Mouse (Mus musculus) erythroblast, adult 5-6 weeks (primary cell): ENCODE results near the gene Tesk2. TPM values are rescaled to one million over a fixed set of nuclear protein-coding genes. Genes with fewer than 3 reads are reported as not detected.
"Not testable (repeated sequence)": the region's sequence is repeated elsewhere in the genome, so short reads cannot be mapped to it uniquely, and the experiment has no call there.

Source experiments
- ATAC-seq: replicated peaks from 2 replicates; pipeline ENCODE4 v1.8.0; 2016; ENCODE audit warnings: moderate number of reproducible peaks, mild to moderate bottlenecking, moderate TSS enrichment, inconsistent platforms; ENCODE audit not compliant: poor library complexity, low FRiP score, severe bottlenecking
- total RNA-seq, 2 experiments: library from RNA; stranded (forward) in 1 of 2; stranded (reverse) in 1 of 2; fragments of 150-400 nt in 1 of 2; fragments of 200-764, 138-1000 nt in 1 of 2; gene quantifications; 2 replicates each; pipeline versions ENCODE4 v1.2.3 to v1.2.4; 2015 to 2017; ENCODE audit warnings: low replicate concordance in 2 of 2

Gene Tesk2
- total RNA-seq, 2 experiments from 2014 or later, result 6.5 to 9.2 TPM

GRCm38 (mm10) chr4:116829364-116830069, 108.8 kb downstream of the Tesk2 start:
- ATAC-seq, result no peak

DNA sequence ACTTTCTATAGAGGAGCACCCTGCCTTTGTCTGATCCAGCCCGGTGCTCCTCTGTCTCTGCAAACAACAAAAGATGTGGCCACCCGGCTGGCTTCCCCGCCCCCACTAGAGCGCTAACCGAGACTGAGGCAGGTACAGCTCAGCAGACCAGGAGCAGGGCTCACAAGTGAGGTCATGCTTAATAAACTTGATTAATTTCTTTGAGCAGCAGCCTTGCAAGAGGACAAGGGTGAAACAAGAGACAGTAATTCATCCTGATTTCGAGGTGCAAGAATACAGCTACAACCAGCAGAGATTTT, 109.3 kb downstream of the Tesk2 start:
- ATAC-seq, result no peak

DNA sequence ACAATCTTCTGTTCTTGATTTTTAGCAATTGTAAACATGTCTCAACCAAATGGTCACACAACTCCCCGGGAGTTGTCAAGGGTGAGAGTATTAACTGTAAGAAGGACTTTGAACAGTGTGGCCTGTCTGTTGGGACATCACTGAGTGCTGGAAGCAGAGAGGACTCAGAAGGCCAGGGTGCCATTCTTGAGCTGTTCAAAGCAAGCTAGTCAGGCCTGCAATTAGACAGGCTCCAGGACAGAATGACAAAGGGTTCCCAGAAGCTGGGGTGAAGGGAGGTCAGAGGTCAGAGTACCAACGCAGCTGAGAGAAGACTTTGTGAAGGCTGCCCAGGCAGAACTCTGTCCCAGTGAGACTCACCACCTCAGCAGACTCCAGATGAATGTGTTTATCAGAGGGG, 118.3 kb downstream of the Tesk2 start:
- ATAC-seq, result no peak

GRCm38 (mm10) chr4:116840096-116840495, 119.3 kb downstream of the Tesk2 start:
- ATAC-seq, result not testable (repeated sequence)

- no peak for ATAC-seq
Measured at GRCm38 (mm10) chr4:116840841-116841240, 120.1 kb downstream of the Tesk2 start.

- no peak for ATAC-seq
Measured at GRCm38 (mm10) chr4:116844324-116844723, 123.6 kb downstream of the Tesk2 start.

- ATAC-seq, result no peak
Measured at GRCm38 (mm10) chr4:116849901-116850300, 129.2 kb downstream of the Tesk2 start.

DNA sequence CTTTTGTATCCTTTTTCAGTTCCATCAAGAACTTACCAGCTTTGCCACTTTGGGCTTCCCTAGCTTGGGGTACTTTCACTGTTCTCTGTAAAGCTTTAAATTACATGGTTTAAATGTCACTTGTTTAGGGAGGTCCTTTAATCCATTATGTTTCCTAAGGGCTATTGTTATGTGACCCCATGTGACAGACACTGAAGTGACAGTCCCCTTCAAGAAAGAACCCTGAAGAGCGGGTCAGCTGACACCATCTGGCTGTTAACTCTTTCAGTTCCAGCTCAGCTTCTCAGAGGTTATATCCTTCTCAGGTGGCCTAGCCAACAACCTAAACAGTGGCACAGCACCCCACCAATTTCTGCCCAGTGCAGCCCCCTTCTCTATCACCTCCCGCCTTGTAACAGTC, 133.5 kb downstream of the Tesk2 start:
- no peak for ATAC-seq

Other genes with a start within 250 kb of the Tesk2 start
- 5.6 and 6.3 TPM in 2 replicates for gene Ipp, start 213.4 kb upstream of the Tesk2 start, total RNA-seq (2015; ENCODE audit: low replicate concordance)
- 7.5 and 7.8 TPM in 2 replicates for gene Ipp, start 213.4 kb upstream of the Tesk2 start, total RNA-seq (2017; ENCODE audit: low replicate concordance)
- 1.7 and 11.7 TPM in 2 replicates for gene Tmem69, start 165.0 kb upstream of the Tesk2 start, total RNA-seq (2015; ENCODE audit: low replicate concordance)
- gene Tmem69, start 165.0 kb upstream of the Tesk2 start, total RNA-seq (2017; ENCODE audit: low replicate concordance), result 3.5 and 4.5 TPM in 2 replicates
- 74.2 and 83.6 TPM in 2 replicates for gene Gpbp1l1, start 163.3 kb upstream of the Tesk2 start, total RNA-seq (2015; ENCODE audit: low replicate concordance)
- 141 and 166 TPM in 2 replicates for gene Gpbp1l1, start 163.3 kb upstream of the Tesk2 start, total RNA-seq (2017; ENCODE audit: low replicate concordance)
- gene Ccdc17, start 124.3 kb upstream of the Tesk2 start, total RNA-seq (2015; ENCODE audit: low replicate concordance), result 1.5 and 3.8 TPM in 2 replicates
- gene Ccdc17, start 124.3 kb upstream of the Tesk2 start, total RNA-seq (2017; ENCODE audit: low replicate concordance), result 2.0 and 2.1 TPM in 2 replicates
- 34.0 and 54.8 TPM in 2 replicates for gene Nasp, start 93.0 kb upstream of the Tesk2 start, total RNA-seq (2015; ENCODE audit: low replicate concordance)
- 92.9 and 99.7 TPM in 2 replicates for gene Nasp, start 93.0 kb upstream of the Tesk2 start, total RNA-seq (2017; ENCODE audit: low replicate concordance)
- gene Akr1a1, start 69.3 kb upstream of the Tesk2 start, total RNA-seq (2015; ENCODE audit: low replicate concordance), result 110 and 156 TPM in 2 replicates
- 108 and 173 TPM in 2 replicates for gene Akr1a1, start 69.3 kb upstream of the Tesk2 start, total RNA-seq (2017; ENCODE audit: low replicate concordance)
- gene Prdx1, start 35.4 kb upstream of the Tesk2 start, total RNA-seq (2015; ENCODE audit: low replicate concordance), result 71.5 and 92.4 TPM in 2 replicates
- 30.1 and 52.6 TPM in 2 replicates for gene Prdx1, start 35.4 kb upstream of the Tesk2 start, total RNA-seq (2017; ENCODE audit: low replicate concordance)
- gene Mmachc, start 12.5 kb upstream of the Tesk2 start, total RNA-seq (2015; ENCODE audit: low replicate concordance), result 4.2 and 4.4 TPM in 2 replicates
- 1.8 and 5.4 TPM in 2 replicates for gene Mmachc, start 12.5 kb upstream of the Tesk2 start, total RNA-seq (2017; ENCODE audit: low replicate concordance)
- gene Ccdc163, start 12.4 kb upstream of the Tesk2 start, total RNA-seq (2015; ENCODE audit: low replicate concordance), result 6.5 and 7.3 TPM in 2 replicates
- gene Ccdc163, start 12.4 kb upstream of the Tesk2 start, total RNA-seq (2017; ENCODE audit: low replicate concordance), result 3.3 and 10.5 TPM in 2 replicates
- gene Toe1, start 86.7 kb downstream of the Tesk2 start, total RNA-seq (2015; ENCODE audit: low replicate concordance), result 8.6 and 10.4 TPM in 2 replicates
- gene Toe1, start 86.7 kb downstream of the Tesk2 start, total RNA-seq (2017; ENCODE audit: low replicate concordance), result 14.3 and 20.5 TPM in 2 replicates
- gene Mutyh, start 86.8 kb downstream of the Tesk2 start, total RNA-seq (2015; ENCODE audit: low replicate concordance), result 0.58 TPM in 1 of 2 replicates, not detected in the other
- gene Mutyh, start 86.8 kb downstream of the Tesk2 start, total RNA-seq (2017; ENCODE audit: low replicate concordance), result 0.43 and 0.98 TPM in 2 replicates
- gene Hpdl, start 100.8 kb downstream of the Tesk2 start, total RNA-seq (2015; ENCODE audit: low replicate concordance), result not detected in 2 replicates
- not detected in 2 replicates for gene Hpdl, start 100.8 kb downstream of the Tesk2 start, total RNA-seq (2017; ENCODE audit: low replicate concordance)
- gene Zswim5, start 156.4 kb downstream of the Tesk2 start, total RNA-seq (2015; ENCODE audit: low replicate concordance), result not detected in 2 replicates
- gene Zswim5, start 156.4 kb downstream of the Tesk2 start, total RNA-seq (2017; ENCODE audit: low replicate concordance), result 0.42 TPM in 1 of 2 replicates, not detected in the other